Mouse (Mus musculus) forelimb bud, embryonic 11.5 days (tissue): Measurements from ENCODE around the gene Fgf7.

ENCODE experiments used
- DNase-seq: peaks from one replicate; pipeline ENCODE4 v3.0.0-alpha.2; 2012; ENCODE audit warnings: low read depth, low spot score

The Fgf7 gene

DNA sequence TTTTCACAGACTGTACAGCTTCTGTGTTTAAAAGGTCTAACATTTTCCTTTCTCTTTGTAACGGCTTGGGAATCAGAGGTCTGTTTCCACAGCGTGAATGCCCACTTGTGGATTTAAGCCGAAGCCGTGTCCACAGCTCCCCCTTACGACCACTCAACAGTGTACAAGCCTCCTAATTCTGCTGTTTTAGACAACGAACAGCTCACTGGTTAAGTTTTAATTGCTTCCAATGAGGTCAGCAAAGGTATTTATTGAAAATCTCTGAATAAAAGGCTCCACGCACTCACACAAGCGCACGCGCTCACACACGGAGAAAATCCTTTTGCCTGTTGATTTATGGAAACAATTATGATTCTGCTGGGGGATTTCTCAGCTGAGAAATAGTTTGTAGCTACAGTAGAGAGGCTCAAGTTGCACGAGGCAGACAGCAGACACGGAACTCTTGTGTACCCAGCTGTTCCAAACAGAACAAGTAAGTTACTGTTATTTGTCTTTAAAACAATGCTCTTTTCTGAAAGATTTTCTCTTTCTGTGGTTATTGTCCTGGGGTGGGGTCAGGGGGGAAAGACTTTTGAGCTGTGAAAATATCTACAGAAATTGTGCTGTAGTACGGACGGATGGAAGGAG, at the start of gene Fgf7:
Gene Fgf7, plus strand, starts transcription at position 280 of the 627 bp plus-strand sequence.
- DNase-seq = peak; percentile 64

DNA sequence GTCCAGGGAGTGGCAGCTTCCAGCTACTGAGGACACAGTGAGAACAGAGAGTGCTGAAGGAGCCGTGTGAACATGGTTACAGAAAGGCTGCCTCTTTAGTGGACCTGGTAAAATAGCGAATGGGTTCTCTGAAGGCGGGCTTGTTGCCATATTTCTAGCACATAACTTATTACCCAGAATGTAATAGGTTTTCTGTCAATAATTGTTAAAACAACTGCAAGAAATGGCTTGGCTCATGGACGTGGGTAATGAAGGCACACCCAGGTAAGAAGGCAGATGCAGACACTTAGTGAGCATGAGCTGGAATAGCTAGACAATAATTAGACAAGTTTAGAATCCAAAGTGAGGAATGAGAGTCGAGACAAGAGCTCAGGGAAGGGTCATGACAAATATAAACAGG, 32.2 kb upstream of the Fgf7 start:
- DNase-seq = no peak

GRCm38 (mm10) chr2:126006088-126006487, 28.4 kb upstream of the Fgf7 start:
- DNase-seq = no peak

DNA sequence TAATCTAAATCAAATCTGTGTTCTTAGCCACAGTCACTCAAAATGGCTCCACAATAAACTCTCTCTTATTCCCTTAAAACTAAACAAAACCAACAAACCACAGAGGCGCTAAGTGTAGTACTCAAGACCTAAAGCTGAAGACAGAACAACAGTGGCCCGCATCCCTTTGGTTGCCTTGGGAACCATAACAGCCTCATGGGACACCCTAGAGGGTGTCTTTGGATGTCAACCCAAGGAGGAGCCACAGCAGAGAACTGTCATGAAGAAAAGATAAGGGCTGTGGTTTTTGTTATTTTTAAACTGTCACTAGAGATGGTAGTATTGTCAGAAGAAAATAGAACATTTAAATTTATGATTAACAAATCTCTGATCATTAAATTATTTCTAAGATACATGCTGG, 27.7 kb upstream of the Fgf7 start:
- DNase-seq = no peak

GRCm38 (mm10) chr2:126014989-126015710, 19.3 kb upstream of the Fgf7 start:
- DNase-seq = no peak

DNA sequence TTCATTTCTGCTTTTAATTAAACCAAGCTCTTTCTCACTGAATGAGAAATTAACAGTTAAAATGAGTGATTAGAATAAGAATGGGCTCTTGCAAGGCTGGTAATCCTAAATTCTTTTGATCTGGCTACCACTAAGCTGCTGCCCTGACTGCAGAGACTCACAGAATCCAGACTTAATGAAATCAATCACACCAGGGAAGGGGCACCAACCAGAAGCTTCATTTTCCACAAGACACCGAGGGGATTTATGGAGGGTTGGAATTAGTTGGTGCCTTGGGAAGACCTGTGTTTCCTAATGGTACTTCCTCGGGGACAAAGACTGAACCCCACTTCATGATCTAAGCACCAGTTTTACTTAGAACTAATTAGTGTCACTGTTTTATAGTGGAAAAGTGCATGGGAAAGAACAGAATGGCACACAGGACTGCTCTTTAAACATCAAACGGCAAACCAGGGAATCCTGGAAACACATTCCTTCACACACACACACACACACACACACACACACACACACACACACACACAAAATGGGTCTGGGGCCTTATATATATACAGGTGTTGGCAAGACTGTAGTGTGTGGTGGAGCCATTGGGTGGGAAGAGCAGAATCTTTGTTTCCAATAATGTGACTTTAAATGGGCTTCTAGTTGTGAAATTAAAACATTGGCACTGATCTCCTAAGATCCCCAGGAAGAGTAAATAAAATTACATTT, 18.5 kb upstream of the Fgf7 start:
- DNase-seq = no peak

DNA sequence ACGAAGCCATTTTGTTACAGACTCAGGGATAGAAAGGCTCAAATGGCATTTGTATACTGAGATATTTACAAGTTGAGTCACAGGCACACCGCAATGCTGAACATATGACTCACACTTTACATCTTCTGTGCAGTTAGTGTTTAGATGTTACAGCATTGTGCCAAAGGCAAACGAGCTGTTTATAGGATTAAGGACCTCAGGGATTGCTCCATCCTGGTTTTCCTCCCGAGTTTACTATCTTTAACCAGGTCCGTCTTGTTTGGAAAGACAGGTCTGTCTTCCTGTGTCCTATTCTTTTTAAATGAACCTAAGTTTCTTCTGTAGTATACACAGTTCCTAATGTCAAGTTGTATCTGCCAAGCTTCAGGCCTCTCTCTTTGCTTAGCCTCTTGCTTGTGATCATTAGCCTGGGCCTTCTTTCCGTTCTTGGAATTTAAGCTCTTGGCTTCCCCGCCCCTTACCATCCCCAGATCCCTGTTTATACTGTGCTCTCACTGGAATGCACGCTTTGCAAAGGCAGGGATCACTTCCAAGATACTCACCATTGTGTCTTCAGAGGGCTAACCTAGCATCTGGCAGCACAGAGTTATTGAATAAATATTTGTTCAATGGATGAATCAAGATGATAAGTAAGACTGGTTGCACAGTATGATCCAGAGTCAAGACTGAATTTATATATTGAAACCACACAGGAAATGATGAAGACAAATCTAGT, 3.1 kb upstream of the Fgf7 start:
- DNase-seq = no peak

DNA sequence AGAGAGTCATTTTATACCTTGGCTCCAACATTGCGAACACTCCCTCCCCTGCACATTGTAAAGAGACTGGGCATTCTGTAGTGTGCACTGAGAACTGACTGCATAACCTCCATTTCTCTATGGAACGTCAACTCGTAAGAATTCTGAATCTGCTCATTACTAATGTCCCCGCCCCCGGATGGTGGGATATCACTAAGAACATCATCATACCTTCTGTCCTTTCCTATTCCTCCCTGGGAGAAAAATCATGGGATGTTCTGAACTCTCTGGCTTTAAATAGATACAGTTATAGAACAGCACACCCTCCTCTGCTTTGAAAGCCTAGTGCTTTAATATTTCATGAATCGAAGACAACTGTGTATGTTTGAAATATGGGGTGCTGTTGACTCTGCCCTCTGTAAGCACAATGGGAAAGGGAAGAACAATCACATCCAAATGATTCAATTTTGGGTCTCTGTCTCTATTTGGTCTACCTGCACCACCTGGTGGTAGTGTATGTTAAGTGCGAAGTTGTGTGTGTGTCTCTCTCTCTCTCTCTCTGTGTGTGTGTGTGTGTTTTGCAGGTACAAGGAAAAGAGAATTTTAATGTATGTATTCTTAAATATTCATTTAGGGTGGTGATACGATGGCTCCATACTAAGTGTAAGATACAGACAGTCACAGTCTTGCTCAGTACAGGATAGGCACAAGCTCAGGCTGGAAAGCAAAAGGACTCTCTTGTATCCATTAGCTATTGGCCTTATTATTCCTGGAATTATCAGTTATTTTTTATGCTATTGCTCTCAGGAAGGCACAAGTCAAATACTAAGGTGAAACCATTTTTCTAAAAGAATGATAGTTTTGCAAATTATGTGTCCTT, 1.1 kb upstream of the Fgf7 start:
- no peak for DNase-seq

- DNase-seq = no peak
Measured at GRCm38 (mm10) chr2:126035013-126035770, 734 bp downstream of the Fgf7 start.

DNA sequence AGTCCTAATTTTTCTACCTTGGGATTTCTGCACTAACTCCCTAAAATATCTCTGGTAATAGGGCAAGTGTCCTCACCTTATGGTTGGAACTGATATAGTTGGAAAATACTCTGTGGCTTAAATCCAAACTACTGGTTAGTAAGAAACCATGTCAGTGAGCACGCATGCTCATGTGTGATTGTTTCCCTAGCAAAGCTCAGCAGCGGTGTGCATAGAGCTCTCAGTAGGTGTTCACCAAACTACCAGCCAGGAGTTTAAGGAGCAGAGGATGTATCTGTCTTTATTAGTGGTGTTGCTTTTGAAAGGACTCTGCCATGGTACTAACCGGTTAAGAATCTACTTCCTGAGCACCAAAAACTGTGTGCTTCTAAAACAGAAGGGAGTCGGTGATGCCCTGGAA, 1.7 kb downstream of the Fgf7 start:
- no peak for DNase-seq

DNA sequence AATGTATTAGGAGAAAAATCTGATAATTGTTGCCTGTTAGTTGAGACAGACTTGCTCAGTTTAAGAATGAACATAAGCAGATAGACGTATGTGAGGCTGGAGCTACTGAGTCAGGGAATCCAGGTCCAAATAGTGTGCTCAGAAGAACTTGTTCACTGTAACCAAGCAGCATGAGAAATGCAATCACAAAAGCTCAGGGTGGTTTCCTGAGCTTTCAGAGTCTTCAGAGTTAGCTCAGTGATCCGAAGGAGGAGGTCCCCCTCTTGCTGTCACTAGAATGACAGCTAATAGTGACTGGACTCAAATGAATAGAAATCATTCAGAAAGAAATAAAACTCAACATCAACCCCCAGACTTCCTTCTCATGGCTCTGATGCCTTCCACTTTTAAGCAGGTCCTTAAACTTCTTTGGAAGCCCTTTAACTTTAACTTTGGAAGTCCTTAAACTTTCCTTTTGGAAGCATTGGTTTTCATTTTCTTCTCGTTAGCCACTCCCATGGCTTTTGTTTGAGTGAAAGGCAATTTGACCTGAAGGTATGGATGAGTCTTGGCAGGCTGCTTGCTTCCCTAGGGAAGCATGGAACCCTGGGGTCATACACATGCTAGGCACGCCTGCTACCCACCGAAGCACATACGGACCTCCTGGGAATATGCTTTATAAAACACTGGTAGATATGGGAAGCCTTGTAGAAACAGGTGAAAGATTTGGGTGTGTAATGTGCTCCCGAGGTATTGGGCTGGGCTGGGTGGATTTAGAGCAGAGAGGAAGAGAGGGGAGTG, 4.0 kb downstream of the Fgf7 start:
- no peak for DNase-seq

GRCm38 (mm10) chr2:126039414-126039891, 5.0 kb downstream of the Fgf7 start:
- DNase-seq = no peak

DNA sequence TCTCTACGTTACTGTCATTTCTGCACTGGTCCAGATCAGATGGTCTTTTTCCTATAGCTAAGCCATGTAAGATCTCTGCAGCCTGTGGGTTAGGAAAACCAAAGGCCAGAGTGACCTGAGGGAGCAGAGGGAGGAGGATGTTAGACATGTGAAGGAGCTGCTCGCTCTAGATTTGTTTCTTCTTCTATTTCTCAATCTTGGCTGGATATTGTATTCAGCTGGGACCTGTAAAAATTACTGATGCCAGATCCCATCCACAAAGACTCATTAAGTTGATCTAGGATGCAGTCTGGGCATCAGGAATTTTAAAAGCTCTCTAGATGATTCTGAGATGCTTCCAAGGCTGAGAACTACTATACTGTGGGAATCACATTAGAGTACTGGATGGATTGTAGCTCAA, 6.2 kb downstream of the Fgf7 start:
- no peak for DNase-seq

DNA sequence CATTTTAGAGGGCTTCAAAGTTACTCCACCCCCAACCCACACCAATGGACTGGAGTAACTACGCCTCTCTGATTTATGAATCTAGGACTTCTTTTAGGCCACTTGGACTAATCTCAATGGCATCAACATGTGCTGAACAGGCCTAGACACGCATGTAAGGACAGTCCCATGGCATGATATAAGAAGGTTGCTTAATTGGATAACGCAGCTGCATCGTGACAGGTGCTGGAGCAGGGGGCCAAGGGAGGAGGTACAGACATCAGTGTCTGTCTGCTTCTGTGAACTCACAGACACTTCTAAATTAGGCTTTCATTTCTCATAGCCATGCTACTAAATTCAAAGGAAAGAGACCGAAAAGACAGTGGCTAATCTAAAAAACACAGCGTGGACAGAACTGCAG, 6.8 kb downstream of the Fgf7 start:
- DNase-seq = no peak

DNA sequence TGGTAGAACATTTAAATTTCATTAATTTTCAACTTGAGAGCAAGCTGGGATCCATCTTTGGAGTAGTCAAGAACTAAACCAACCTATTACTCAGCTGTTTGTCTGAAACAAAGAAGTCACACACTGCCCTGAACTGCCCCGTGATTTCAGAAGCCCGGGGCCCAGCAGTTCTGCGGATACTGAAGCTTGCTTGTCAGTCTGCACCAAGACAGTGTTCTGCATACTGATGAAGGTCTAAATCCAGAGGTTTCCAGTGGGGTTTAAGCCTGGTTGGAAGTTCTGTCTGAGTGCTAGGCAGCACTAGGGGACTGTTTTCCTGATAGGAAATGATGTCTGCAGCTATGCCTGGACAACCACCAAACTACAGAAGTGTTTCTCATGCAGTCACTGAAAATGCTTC, 8.2 kb downstream of the Fgf7 start:
- DNase-seq = no peak

DNA sequence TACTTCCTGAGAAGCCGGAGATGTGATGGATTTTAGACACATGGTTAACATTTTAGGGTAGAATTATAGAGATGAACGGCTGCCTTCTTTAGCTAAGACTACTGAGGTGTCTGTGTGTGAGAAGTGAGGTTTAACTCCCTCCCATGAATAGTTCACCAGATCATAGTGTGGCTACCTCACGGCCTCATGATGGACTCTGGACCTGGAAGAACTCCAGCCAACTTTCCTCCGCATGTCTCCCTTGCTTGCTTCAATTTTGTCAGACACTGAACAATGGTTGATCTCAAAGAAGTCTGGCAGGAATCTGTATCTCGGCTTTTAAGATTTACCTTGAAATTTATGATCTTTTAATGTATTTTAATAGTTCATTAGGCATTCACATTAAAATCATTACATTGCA, 11.2 kb downstream of the Fgf7 start:
- DNase-seq = no peak

GRCm38 (mm10) chr2:126052749-126053557, 18.5 kb downstream of the Fgf7 start:
- DNase-seq = peak; percentile 51

GRCm38 (mm10) chr2:126053657-126054056, 19.2 kb downstream of the Fgf7 start:
- no peak for DNase-seq

DNA sequence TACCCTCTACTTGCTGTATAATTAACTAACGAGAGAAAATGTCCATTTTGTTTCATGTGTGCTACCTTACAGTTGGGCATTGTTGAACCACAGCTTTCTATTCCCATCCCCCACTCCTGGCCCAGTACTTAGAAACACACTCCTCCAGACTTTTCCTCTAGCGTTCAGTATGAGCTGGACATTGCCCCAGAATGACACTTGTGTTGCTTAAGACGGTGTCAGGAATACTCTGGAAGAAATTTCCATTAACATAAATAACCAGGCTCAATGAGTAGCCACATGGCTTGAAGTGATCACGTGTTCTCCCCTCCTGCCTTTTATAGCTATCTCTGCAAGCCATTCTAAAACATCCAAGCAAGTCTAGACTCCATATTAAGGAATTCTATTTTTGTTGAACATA, 26.1 kb downstream of the Fgf7 start:
- DNase-seq = no peak
